Mouse (Mus musculus) ES-CJ7 (cell line): Measurements from ENCODE around the gene Kcnh1.
A peak's percentile ranks its signal among the peaks of the same experiment; 100 is the strongest.

Source experiments
- DNase-seq: peaks from one replicate; pipeline ENCODE4 v3.0.0; 2011; ENCODE audit warnings: low read depth, low spot score

The Kcnh1 gene

GRCm38 (mm10) chr1:192266956-192267355, 76.4 kb downstream of the Kcnh1 start:
- no peak for DNase-seq

DNA sequence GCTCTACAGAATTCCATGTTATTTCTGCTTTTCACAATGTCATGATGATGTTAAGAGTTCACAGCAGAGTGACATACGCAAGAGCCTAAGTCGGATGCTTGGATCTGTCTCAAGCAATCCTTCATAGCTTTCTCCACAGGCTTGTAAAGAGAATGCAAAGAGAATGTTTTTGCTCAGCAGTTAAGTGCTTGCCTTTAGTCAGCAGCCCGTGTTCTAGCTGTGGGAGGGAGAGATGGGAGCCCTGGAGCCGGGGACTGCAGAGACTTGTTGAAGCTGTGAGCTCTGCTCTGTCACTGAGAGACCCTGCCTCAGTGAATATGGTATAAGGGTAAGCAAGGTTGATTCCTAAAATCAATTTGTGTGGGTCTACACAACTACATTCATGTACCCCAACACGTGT, 78.3 kb downstream of the Kcnh1 start:
- no peak for DNase-seq

DNA sequence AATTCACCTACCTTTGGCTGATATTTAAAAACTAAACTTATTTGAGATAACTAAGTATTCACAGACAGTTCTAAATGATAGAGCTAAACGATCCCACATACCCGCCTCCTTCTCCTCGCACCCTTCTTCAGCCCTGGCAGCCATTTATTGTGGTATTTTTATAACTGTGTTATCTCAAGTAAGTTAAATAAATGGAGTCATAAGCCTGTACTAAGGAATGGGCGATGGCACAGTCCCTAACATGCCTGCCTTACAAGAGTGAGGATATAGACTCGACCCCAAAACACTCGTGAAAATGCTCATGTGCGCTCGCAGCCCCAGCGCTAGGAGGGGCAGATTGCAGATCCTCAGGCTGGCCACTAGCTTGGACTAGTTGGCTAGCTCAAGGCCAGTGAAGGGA, 79.3 kb downstream of the Kcnh1 start:
- no peak for DNase-seq

GRCm38 (mm10) chr1:192277801-192278385, 87.3 kb downstream of the Kcnh1 start:
- no peak for DNase-seq

GRCm38 (mm10) chr1:192284340-192284739, 93.8 kb downstream of the Kcnh1 start:
- DNase-seq = no peak

DNA sequence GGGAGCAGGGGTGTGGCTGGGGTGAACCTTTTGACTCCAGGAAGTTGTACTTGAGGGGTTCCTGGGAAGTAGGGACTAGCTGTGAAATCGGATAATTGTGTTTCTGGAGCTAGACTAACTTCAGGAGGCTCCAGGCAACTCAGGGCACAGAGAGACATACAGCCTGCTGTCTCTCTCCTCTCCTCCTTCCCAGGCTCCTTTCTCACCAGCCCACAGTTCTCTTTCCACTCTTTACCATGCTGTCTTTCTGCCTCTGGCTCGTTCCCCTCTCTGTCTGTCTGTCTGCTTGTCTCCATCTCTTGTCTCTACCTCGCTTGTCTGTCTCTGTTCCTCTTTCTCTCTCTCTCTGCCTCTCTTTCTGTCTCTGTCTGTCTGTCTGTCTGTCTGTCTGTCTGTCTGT, 94.4 kb downstream of the Kcnh1 start:
- DNase-seq = no peak

DNA sequence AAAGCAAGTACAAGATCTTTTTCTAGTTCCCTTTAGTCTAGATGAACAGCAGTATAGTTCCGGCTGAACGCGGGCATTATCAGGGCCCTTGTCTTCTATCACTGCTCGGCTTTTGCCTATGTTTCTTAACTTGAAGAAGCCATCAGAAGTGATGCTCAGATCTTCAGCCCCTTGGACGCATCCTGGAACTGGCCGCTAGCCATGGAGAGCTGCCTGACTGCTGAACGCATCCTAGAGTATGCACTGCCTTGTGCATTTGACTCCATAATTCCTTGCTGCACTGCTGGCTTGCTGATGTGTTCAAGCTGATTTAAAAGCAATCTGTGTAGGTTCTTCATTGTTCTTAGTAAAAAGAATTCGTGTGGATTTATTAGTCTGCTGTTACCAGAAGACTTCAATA, 97.9 kb downstream of the Kcnh1 start:
- DNase-seq = no peak

DNA sequence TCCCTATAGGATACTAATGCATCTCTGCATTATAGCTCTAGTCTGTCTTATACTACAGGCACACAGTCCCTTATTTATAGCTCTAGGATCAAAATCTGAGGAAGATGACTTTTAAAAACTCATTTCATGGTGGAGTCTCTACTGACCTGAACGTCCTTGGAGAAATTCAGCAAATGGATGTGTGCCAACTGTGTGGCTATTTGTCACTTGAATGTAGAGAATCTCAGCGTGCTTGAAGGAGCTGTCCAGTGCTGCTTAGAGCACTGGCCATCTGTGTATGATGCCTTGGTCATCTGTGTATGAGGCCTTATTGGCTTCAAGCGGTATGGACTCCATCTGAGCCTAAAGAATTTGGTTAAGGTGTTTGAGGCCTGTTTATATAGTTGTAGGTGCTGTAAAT, 100.7 kb downstream of the Kcnh1 start:
- DNase-seq = no peak

- DNase-seq = no peak
Measured at GRCm38 (mm10) chr1:192293391-192293790, 102.8 kb downstream of the Kcnh1 start.

GRCm38 (mm10) chr1:192293921-192294320, 103.3 kb downstream of the Kcnh1 start:
- DNase-seq = no peak

- no peak for DNase-seq
Measured at GRCm38 (mm10) chr1:192295243-192295860, 104.8 kb downstream of the Kcnh1 start.

- DNase-seq = no peak
Measured at GRCm38 (mm10) chr1:192295902-192296301, 105.3 kb downstream of the Kcnh1 start.

DNA sequence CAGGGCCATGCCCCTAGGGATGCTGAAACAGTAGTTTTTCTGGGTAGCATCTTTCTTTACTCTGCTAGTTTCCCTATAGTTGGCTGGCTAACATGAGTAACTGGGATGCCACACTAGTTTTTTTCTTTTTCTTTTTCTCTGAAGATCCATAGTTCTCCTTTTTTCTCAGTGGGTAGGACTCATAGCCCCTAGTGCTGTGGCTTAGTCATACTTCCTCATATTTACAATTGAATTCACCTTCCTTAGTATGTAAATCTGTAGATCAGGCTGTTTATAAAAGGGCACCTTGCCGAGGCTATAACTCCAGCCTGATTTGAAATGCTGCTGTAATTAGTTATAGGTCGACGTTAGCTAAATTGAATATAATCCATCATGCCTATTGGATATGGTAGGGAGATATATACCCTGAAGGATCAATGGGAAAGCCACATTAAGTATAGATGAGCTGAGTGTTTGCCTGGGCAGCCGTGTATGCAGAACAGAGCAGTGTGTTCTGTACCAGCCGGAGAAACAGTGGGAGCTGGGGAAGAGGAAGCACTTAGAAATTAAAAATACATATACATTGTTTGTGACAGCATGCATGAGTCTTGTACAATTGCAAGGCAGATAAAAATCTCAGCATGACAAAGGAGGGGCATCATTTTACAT, 107.0 kb downstream of the Kcnh1 start:
- no peak for DNase-seq

GRCm38 (mm10) chr1:192300417-192300816, 109.8 kb downstream of the Kcnh1 start:
- DNase-seq = no peak

GRCm38 (mm10) chr1:192303615-192304014, 113.0 kb downstream of the Kcnh1 start:
- DNase-seq = no peak

GRCm38 (mm10) chr1:192305155-192305554, 114.6 kb downstream of the Kcnh1 start:
- no peak for DNase-seq

DNA sequence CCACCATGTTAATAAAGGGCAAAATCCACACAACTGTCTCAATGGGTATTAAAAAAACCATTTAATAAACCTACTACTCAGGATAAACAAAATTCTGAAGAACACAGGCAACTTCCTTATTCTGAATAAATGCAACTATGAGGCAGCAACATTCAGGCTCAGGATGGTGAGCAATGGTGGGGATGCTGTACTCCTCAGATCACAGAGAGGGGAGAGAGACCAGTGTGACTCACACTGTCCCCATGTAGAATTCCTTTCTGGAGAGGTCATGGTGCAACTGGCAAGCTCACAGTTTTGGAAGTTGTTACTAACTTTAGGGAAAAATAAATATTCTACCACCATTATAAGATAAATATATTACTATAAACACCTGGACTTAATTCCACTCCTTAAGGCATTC, 116.5 kb downstream of the Kcnh1 start:
- no peak for DNase-seq

DNA sequence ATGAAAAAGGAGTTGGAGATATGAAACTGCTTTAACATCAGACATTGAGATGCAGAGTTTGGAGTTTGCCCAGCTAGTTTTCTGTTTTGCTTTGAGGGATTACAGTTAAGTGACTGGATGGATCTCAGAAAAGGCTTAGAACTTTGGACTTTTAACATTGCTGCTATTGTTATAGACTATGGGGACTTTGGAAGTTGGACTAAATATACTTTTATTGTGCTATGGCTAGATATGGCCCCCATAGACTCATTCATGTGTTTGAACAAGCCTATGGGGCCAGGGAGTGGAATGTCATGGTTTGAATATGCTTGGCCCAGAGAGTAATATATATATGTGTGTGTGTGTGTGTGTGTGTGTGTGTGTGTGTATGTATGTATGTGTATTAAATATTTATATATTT, 120.7 kb downstream of the Kcnh1 start:
- DNase-seq = no peak

DNA sequence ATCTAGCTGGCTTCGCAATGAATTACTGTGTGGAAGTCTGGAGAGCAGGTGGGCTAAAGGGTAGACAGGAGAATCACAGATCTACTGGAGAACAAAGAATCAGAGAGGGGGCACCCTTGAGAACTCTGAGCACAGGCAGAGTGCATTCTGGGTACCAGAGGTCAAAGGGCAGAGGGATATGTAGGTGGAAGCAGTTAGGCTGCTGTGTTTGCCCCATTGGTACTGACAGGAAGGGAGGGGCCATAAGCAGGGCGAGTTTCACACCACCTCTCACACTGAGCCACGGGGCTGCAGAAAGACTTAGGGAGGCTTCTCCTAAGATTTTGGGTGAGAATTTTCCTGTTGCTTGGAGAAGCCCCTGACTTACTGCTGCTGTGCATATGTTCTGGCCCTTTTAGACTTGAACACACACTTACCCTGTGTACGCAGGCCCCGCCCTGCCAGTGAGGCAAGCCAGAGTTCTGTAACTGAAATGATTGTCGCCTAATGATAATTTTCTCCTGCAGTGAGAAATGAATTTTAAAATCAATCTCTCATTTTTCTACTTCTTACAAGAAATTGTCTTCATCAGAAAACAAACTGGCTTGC, 121.4 kb downstream of the Kcnh1 start:
- peak; percentile 11 for DNase-seq

GRCm38 (mm10) chr1:192312446-192312845, 121.9 kb downstream of the Kcnh1 start:
- no peak for DNase-seq

GRCm38 (mm10) chr1:192312998-192313397, 122.4 kb downstream of the Kcnh1 start:
- no peak for DNase-seq

DNA sequence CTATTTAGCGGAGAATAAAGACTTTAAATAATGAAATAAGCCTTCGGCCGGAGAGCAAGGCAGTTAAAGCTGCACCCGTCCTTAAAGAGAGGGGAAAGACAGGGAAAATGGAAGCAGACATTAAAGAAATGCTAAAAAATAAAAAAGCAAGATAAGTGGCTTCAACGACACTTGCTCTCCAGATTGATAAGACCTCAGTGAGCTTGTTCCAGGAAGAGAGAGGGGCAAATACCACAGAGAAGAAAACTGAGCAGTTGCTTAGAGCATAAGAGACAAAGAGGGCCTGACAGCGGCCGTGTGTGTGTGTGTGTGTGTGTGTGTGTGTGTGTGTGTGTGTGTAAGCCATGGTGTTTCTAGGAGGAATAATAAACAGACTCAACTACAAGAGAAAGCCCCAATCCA, 123.0 kb downstream of the Kcnh1 start:
- no peak for DNase-seq

- DNase-seq = no peak
Measured at GRCm38 (mm10) chr1:192314044-192314443, 123.5 kb downstream of the Kcnh1 start.
